15 mouse cellular contexts compared by ENCODE assay signal in genomic region chr16:49725446-49725845, GRCm38 (mm10).
"Had no signal": no experiment of that assay in that cellular context is flagged by ENCODE, and none has a peak within 500 bp of the region (broad histone marks: within the 10 kb centered on the region; RNA-seq: fewer than 3 reads in every experiment).

No protein-coding gene starts in this region.

- DNase-seq: lung, adult 18-20 months; lung, embryonic 14.5 days; lung, postnatal 10 days; lung, postnatal 4 days; midbrain, embryonic 14.5 days; right cerebral cortex, postnatal 14 days; thymus, adult 2 months; thymus, postnatal 25 days; thymus, postnatal 4 days had no signal

- H3K27me3 ChIP-seq: midbrain, embryonic 12.5 days; neural tube, embryonic 13.5 days; neural tube, embryonic 15.5 days had no signal

- H3K4me3 ChIP-seq: midbrain, embryonic 10.5 days; midbrain, embryonic 12.5 days; myocyte; neural tube, embryonic 13.5 days; neural tube, embryonic 15.5 days had no signal

- H3K27ac ChIP-seq: midbrain, embryonic 10.5 days; midbrain, embryonic 12.5 days; neural tube, embryonic 13.5 days; neural tube, embryonic 15.5 days had no signal

- H3K9me3 ChIP-seq: midbrain, embryonic 10.5 days; midbrain, embryonic 12.5 days; neural tube, embryonic 13.5 days; neural tube, embryonic 15.5 days had no signal

- H3K36me3 ChIP-seq: midbrain, embryonic 10.5 days; midbrain, embryonic 12.5 days; neural tube, embryonic 13.5 days; neural tube, embryonic 15.5 days had no signal

- H3K9ac ChIP-seq: lung, embryonic 14.5 days; midbrain, embryonic 12.5 days; neural tube, embryonic 13.5 days; neural tube, embryonic 15.5 days had no signal

- ATAC-seq: midbrain, embryonic 16.5 days had no signal

- H3K4me2 ChIP-seq: lung, embryonic 14.5 days; midbrain, embryonic 12.5 days; neural tube, embryonic 13.5 days; neural tube, embryonic 15.5 days had no signal
